Comparison of ENCODE assay signal across 8 mouse cellular contexts in the genomic region with DNA sequence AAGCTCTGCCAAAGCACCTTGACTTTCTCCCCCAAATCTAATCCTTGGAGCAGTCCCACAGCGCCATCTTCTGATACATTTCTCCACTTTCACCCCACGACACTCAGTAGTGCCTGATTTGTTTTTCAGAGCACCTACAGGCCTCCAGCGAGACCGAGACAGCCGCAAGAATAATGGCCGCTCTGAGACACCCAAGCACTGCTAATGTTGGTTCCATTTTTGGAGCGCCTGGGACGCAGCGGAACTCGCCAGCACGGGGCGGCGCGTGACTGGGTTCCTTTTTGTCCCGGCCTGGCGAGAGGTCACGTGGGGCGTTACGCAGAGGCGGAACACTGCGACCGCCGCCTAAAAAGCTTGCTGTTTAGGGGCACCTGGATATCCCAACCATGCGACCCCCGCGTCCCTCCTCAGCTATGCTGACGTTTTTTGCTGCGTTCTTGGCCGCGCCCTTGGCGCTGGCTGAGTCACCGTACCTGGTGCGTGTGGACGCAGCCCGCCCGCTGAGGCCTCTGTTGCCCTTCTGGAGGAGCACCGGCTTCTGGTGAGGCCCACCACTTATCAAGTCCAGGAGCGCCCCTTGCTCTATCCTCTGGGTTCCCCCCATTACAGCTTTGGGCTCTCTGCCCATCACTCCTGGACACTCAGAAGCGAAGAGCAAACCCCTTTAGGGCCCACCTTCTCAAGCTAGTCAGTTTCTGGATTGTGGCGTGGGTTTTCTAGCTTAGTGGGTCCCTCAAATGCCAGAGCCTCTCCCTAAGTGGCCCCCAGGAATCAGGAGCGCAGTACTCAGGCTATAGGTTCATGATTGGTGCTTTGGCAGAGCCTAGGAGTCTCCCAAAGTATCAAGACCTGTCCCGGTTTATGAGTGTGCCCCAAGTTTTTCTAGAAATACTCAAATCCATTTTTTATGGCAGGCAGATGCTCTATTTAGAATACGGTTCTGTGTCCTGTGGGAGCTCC. TPM values are rescaled to one million over a fixed set of nuclear protein-coding genes. Genes with fewer than 3 reads are reported as not detected.
DNase-seq lines count a peak whose midpoint lies in the region; ATAC-seq and TF ChIP-seq lines count a peak whose summit lies in the region.

A gene (minus strand): TSS at position 696 of the 960 bp plus-strand sequence.

- WGBS in kidney, embryonic 14.5 days = 6% methylated on average over 43 of the region's 43 CpGs
- WGBS in limb, embryonic 15.5 days = 5% methylated on average over 43 of the region's 43 CpGs

- peak within 1 kb of the TSS; percentile 93 for H3K27ac ChIP-seq in bone marrow macrophage, adult 2 months (ENCODE audit: insufficient read depth, low read depth, low read length)
- peak within 1 kb of the TSS; percentile 72 for H3K27ac ChIP-seq in embryonic fibroblast, embryonic 13.5 days (ENCODE audit: insufficient read depth, low read length)
- H3K27ac ChIP-seq in kidney, embryonic 14.5 days (ENCODE audit: low read depth, low read length) = peak within 1 kb of the TSS; percentile 73
- H3K27ac ChIP-seq in limb, embryonic 15.5 days = peak within 1 kb of the TSS; percentile 90

- 0 out of 2 replicates have a peak, but pooled peaks cover 4% of the 10 kb centered on the region for H3K36me3 ChIP-seq in kidney, embryonic 14.5 days (ENCODE audit: control insufficient read depth, insufficient read depth, low read length)
- peaks cover 28% of the 10 kb centered on the region for H3K36me3 ChIP-seq in limb, embryonic 15.5 days

- ATAC-seq in kidney, embryonic 14.5 days (ENCODE audit: low FRiP score, low TSS enrichment) = peak; percentile 89
- peak; percentile 84 for ATAC-seq in limb, embryonic 15.5 days (ENCODE audit: insufficient number of reproducible peaks, low FRiP score, low TSS enrichment, low read depth)

- H3K4me3 ChIP-seq in bone marrow macrophage, adult 2 months (ENCODE audit: insufficient read depth, low read length) = peak within 1 kb of the TSS; percentile 67
- peak within 1 kb of the TSS; percentile 55 for H3K4me3 ChIP-seq in embryonic fibroblast, embryonic 13.5 days (ENCODE audit: insufficient read depth, low read length)
- peak within 1 kb of the TSS; percentile 57 for H3K4me3 ChIP-seq in kidney, embryonic 14.5 days (ENCODE audit: low read length)
- H3K4me3 ChIP-seq in limb, embryonic 15.5 days = peak within 1 kb of the TSS; percentile 51

- H3K4me1 ChIP-seq in bone marrow macrophage, adult 2 months (ENCODE audit: control insufficient read depth, insufficient read depth, low read length) = peaks cover 15% of the 10 kb centered on the region
- peaks cover 4% of the 10 kb centered on the region; the same call in 1 of the 2 replicates for H3K4me1 ChIP-seq in embryonic fibroblast, embryonic 13.5 days (ENCODE audit: control insufficient read depth, insufficient read depth, low read length)
- H3K4me1 ChIP-seq in kidney, embryonic 14.5 days (ENCODE audit: control insufficient read depth, insufficient read depth, low read length) = 0 out of 2 replicates have a peak, but pooled peaks cover 4% of the 10 kb centered on the region
- H3K4me1 ChIP-seq in limb, embryonic 15.5 days = peaks cover 20% of the 10 kb centered on the region

- 0 out of 2 replicates have a peak, but pooled peaks have one; percentile 24 for TF ChIP-seq CTCF in bone marrow macrophage, adult 2 months (IDR thresholded peaks at IDR 0.05; ENCODE audit: low read depth, low read length)
- TF ChIP-seq CTCF in embryonic fibroblast, embryonic 13.5 days (IDR thresholded peaks at IDR 0.05; ENCODE audit: borderline replicate concordance, insufficient read depth, low read length) = no peak

- DNase-seq in 416B (ENCODE audit: low read depth) = peak; percentile 91
- peak; percentile 93 for DNase-seq in heart, adult 9 months (ENCODE audit: low spot score in 2 of 2)
- peak; percentile 84 to 92 for DNase-seq in monocyte, adult 2 months (ENCODE audit: low read depth in 1 of 2, low spot score in 2 of 2)
- DNase-seq in spleen, postnatal 4 days (ENCODE audit: low spot score in 2 of 2) = peak; percentile 81 to 91

- H3K27me3 ChIP-seq in kidney, embryonic 14.5 days (ENCODE audit: control insufficient read depth, insufficient read depth, low read length) = peaks cover 3% of the 10 kb centered on the region; the same call in 1 of the 2 replicates
- no peaks in the 10 kb centered on the region; the same call in 1 of the 2 replicates for H3K27me3 ChIP-seq in limb, embryonic 15.5 days

- H3K9me3 ChIP-seq in kidney, embryonic 14.5 days (ENCODE audit: control insufficient read depth, low read length) = no peaks in the 10 kb centered on the region
- no peaks in the 10 kb centered on the region for H3K9me3 ChIP-seq in limb, embryonic 15.5 days

- H3K9ac ChIP-seq in kidney, embryonic 14.5 days (ENCODE audit: low read depth, low read length) = peak within 1 kb of the TSS; percentile 71
- peak within 1 kb of the TSS; percentile 55 for H3K9ac ChIP-seq in limb, embryonic 15.5 days

- no peak for TF ChIP-seq POLR2A in bone marrow macrophage, adult 2 months (IDR thresholded peaks at IDR 0.05; ENCODE audit: borderline replicate concordance, low read depth, low read length)
- TF ChIP-seq POLR2A in embryonic fibroblast, embryonic 13.5 days (IDR thresholded peaks at IDR 0.05; ENCODE audit: low read depth, low read length) = peak; percentile 79

- peak within 1 kb of the TSS; percentile 78 for H3K4me2 ChIP-seq in kidney, embryonic 14.5 days (replicated peaks; ENCODE audit: low read depth, low read length)
- H3K4me2 ChIP-seq in limb, embryonic 15.5 days = peak within 1 kb of the TSS; percentile 68

RNA-seq across cellular contexts. Expression of the gene that starts here (rescaled TPM):
- polyA plus RNA-seq in bone marrow macrophage, adult 2 months (2012; ENCODE audit: insufficient read depth, insufficient read length, missing spikeins) = 15.2 and 15.7 TPM in 2 replicates
- 11.7 and 11.8 TPM in 2 replicates for polyA plus RNA-seq in embryonic fibroblast, embryonic 13.5 days (2011; ENCODE audit: insufficient read length, low read depth, missing spikeins)
- polyA plus RNA-seq in kidney, embryonic 14.5 days (2014; fragmentation: Nextera tagmentation; extraction: Ambion mirVana) = 5.0 and 9.1 TPM in 2 replicates
- polyA plus RNA-seq in limb, embryonic 15.5 days (2015; fragmentation: Nextera tagmentation; extraction: Ambion mirVana) = 15.7 and 17.1 TPM in 2 replicates

Comparison
In these comparisons a context has a peak if more than half of its experiments do, and no peak if none do; other contexts are left out.
1. Peak in every context shown above with its lines: DNase-seq, ATAC-seq, H3K4me3 ChIP-seq and H3K27ac ChIP-seq.